Mouse (Mus musculus) layer of hippocampus, adult 8-10 months (tissue): Measurements from ENCODE around the gene Msrb1. TPM values are rescaled to one million over a fixed set of nuclear protein-coding genes. Genes with fewer than 3 reads are reported as not detected.
"Not testable (repeated sequence)": the region's sequence is repeated elsewhere in the genome, so short reads cannot be mapped to it uniquely, and the experiment has no call there.

Experiments
- DNase-seq, 2 experiments: peaks; one replicate each; pipeline ENCODE4 v3.0.0; 2022; ENCODE audit warnings: low spot score in 2 of 2
- total RNA-seq, 4 experiments: library from RNA; stranded (reverse); gene quantifications; 2 replicates each; pipeline ENCODE4 v1.2.4; 2022

The Msrb1 gene
- total RNA-seq, 4 experiments from 2014 or later: 41.1 to 50.5 (median 47.2) TPM

DNA sequence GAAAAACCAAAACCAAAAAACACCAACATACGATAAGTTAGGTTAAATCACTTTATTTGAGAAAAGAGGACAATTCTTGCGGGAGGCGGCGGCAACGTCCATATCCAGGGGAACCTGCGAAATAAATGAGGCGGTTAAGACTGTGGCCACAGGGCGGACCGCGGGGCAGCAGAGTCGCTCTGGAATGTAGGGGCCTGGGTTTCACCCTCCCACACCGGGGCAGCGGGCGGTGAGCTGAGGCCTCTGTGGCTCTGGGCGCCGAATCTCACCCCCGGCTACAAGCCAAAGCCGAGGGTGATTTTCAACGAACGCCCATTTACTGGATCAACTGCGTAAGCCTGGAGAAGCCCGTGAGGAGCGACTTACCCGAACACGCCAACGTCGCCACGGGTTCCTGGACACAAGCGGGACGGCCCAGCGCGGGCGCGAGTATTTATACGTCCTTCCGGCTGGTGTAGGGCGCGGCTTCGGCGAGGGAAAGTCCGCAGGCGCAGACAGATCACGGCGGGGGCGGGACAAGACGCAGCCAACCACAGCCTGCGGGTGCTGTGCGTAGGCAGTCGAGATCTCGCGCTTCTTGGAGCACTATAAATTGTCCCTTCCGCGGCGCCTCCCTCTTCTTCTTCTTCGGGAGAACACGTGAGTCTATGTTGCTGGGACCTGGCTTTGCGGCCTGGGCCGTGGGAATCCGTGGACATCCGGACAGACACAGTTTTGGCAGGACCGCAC is 16.8 kb upstream of the Msrb1 start:
- DNase-seq: peak; percentile 98 to 99

DNA sequence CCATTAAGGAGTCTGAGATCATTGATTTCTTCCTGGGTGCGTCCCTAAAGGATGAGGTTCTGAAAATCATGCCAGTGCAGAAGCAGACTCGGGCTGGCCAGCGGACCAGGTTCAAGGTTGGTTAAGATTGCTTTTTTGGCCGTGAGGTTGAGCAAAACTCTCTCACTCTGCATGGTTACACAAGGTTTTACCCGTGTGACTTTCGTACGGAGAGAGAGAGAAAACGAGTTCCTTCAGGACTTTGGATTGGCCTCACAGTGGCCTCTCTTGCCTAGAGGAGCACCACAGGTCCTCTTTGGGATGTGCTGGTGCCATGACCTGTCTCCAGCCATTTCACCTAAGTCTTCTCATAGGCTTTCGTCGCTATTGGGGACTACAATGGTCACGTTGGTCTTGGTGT is 15.8 kb upstream of the Msrb1 start:
- not testable (repeated sequence) for DNase-seq

DNA sequence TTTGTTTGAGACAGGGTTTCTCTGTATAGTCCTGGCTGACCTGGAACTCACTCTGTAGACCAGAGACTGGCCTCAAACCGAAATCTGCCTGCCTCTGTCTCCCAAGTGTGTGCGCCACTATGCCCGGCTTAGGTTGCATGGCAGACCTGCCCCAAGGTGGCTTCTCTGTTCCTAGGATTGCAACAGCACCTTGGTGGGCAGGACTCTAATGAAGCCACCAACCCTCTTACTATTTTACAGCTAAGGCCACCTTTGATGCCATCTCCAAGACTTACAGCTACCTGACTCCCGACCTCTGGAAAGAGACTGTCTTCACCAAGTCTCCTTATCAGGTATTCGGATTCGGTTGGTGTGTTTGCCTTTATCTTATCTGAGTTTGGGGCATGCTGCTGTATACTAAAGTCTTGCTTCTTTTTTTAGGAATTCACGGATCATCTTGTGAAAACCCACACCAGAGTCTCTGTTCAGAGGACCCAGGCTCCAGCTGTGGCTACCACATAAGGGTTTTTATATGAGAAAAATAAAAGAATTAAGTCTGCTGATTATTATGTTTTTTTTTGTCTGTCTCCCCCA is 15.0 kb upstream of the Msrb1 start:
- not testable (repeated sequence) for DNase-seq

DNA sequence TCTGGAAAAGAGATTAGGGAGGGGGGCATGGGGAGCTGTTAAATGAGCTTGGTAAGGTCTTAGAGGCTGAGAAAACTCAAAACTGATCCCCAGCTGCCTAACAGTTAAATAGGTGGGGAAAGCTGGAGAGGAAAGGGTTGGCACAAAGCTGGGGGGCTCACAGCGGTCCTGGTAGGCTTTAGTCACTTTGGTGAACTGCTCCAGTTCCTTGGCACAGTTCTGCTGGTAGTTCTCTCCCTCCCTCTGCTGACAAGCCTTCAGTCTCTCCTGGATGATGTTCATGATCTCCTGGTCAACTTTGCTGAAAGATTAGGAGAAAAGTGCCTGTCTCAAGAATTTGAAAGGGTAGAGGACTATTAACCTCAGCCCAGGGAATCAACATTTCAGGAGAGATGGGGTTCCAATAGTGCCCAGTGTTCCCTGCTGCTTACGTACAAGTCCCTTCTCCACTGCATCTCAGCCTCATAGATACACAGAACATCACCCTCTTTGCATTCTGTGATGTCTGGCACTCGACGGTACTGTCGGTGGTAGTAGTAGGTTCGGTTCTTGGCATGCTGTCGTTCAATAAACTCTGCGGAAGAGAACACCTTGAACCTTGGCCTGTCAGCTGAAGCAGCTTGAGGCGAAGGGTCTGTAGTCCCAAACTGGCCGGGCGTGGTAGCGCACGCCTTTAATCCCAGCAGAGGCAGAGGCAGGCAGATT is 14.1 kb upstream of the Msrb1 start:
- no peak for DNase-seq

DNA sequence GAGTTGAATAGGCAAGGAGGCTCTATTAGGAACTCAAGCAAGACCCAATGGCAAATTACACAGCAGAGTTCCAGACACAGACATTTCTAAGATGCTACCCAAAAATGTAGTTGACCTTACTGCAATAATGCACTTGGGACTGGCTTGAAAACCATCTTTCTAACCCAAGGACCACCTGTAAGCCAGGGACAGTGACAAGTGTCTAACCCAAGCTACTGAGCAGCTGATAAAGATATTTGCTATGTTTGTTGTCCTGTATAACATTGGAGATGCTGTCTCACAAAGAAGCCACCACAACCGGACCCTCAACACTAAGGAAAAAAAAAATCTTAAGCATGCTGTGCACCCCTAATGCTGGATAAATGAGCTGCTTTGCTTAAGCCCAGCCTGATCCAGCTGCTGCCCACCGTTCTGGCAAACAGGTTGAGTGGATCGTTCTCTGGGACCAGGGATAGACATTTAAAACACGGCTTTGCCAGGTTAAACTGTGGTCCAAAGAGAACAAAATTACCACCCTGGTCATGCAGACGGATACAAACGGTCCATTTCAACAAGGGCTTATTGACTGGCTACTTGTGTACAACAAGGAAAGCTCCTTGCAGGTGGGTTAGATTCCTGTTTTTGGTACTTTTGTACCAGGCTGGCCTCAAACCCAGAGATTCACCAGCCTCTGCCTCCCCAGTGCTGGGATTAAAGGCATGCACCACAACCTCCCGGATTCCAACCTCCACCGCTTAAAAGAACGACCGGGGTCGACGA is 13.1 kb upstream of the Msrb1 start:
- no peak for DNase-seq

DNA sequence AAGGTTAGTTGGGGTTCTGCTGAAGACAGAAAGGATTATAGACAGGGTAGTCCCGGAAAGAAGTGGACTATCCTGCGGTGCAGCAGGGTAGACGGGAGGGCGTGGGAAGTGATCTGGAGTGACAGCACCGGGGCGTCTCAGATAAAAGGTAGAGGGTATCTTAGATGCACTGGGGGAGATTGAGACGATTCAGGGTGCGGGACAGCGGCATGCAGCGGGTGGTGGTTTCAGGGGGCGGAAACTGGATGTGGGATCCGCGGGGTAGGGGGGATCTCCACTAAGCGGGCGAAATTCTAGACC is 12.6 kb upstream of the Msrb1 start:
- DNase-seq: no peak

DNA sequence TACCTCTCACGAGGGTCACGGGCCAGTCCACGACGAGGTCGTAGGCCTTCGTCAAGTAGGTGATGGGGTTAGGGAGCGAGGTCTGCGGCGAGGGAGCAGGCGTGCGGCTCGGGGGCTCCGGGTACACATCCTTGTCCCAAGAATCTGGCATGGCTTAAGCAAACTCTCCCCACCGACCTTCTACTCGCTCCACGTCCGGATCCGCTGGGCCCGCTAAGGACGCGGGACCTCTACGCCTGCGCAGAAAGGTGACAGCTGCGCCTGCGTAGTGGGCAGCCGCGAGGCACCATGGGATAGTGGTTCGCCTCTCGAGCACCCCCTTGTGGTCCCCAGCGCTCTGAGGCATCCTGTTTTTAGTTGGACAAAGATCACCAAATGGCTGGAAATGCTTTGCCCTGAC is 12.3 kb upstream of the Msrb1 start, which contains the start of gene Ndufb10:
Ndufb10 (minus strand) TSS at position 295 of the 400 bp plus-strand sequence.
- peak; percentile 90 to 98 for DNase-seq

DNA sequence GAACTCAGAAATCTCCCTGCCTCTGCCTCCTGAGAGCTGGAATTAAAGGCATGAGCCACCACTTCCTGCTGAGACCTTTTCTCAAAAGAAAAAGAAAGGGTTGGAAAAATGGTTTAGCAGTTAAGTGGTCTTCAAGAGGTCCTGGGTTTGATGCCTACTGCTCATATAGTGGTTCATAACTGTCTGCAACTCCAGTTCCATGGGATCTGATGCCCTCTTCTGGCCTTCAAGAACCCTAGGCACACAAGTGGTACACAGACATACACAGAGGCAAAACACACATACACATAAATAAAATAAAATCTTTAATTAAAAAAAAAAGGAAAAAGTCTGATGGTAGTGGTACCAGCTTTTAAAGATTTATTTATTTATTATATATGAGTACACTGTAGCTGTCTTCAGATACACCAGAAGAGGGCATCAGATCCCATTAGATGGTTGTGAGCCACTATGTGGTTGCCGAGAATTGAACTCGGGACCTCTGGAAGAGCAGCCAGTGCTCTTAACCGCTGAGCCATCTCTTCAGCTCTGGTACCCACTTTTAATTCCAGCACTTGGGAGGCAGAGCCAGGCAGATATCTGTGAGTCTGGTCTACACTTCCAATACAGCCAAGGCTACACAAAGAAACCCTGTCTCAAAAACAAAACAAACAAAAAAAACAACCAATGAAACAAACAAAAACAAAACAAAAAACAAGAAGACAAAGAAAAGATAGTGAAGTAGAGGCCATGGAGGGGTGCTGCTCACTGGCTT is 10.6 kb upstream of the Msrb1 start:
- DNase-seq: no peak

DNA sequence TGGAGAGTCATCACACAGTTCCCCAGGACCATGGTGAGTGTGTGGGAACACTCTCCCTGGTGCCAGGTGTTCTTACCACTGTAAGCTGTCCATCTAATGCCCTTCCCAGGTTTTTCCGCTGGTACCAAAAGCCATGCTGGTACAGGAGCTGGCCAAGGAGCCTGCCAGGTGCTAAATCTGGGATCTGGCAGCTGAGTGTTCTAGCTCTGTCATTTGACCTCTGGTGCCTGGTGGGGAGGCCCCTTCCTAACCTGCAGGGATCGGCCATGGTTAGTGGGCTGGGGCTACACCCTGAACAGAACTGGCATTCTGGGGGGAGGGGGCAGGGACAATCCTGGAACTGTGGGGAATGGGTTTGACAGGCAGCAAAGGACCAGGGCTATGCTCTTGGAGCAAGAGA is 8.8 kb upstream of the Msrb1 start, which contains the start of gene Rpl3l:
Rpl3l (plus strand) TSS at position 203 of the 400 bp plus-strand sequence.
- DNase-seq: no peak

DNA sequence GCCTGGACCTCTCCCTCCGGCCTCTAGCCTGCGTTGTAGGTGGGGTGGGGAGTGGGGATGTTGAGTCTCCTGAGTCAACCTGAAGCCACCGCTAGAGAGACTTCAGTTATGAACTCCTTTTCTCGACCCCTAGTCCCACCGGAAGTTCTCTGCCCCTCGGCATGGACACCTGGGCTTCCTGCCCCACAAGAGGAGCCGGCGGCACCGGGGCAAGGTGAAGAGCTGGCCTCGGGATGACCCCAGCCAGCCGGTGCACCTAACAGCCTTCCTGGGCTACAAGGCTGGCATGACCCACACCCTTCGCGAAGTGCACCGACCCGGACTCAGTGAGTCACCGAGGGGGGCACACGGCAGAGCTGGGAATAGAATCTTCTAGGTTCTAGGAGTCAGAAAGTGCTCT is 8.3 kb upstream of the Msrb1 start:
- DNase-seq: no peak

DNA sequence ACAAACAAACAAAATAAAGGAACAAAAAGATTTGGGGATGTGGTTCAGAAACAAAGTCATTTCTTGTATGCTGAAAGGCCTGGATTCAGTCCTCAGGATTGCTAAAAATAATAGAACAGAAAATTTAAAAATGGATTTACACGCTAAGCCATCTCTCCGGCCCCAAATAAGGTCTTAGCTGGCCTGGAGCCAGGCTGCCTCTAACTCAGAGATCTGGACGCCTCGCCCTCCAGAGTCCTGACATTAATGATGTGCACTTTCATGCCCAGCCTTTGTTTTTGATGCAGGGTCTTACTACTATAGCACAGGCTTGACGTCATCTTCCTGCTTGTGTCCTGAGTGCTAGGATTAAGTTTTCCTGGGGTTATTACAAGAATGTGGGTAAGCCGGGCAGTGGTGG is 7.4 kb upstream of the Msrb1 start:
- no peak for DNase-seq

DNA sequence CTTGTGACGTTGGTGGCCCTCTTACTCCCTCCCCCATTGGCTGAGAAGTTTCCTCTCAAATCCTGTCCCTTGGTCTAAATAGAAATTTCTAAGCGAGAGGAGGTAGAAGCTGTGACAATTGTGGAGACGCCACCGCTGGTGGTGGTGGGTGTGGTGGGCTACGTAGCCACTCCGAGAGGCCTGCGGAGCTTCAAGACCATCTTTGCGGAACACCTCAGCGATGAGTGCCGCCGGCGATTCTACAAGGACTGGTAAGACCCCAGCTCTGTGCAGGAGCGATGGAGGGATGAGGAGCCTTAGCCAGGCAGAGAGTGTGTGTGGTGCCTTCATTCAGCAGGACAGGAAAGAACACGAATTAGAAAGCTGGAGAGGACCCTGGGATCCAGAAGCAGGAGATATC is 5.7 kb upstream of the Msrb1 start:
- DNase-seq: no peak

DNA sequence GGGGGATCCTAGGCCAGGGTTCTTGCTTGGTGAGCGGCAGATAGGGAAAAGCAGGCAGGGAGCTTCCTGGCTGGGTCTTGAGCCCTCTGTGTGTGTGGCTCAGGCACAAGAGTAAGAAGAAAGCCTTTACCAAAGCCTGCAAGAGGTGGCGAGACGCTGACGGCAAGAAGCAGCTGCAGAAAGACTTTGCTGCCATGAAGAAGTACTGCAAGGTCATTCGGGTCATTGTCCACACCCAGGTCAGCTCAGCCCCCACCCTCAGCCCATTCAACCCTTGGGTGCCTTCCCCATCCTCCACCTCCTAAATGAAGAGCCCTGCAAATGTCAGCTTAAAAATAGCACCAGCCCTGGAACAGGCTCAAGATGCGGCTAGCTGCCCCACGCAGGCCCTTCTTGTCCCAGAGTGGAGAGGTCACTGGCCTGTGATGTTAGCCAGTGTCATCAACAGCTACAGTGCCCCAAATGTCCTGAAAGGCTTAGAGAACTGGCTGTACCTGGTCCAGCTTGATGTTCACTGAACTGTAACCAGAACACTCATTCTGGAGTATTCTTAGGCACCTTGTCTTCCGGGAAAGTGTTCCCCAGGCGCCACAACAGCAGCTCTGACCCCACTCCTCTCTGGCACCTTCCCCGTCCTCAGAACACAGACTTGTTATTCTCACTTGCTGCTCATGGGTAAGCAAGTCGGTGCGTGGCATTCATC is 4.1 kb upstream of the Msrb1 start:
- no peak for DNase-seq

DNA sequence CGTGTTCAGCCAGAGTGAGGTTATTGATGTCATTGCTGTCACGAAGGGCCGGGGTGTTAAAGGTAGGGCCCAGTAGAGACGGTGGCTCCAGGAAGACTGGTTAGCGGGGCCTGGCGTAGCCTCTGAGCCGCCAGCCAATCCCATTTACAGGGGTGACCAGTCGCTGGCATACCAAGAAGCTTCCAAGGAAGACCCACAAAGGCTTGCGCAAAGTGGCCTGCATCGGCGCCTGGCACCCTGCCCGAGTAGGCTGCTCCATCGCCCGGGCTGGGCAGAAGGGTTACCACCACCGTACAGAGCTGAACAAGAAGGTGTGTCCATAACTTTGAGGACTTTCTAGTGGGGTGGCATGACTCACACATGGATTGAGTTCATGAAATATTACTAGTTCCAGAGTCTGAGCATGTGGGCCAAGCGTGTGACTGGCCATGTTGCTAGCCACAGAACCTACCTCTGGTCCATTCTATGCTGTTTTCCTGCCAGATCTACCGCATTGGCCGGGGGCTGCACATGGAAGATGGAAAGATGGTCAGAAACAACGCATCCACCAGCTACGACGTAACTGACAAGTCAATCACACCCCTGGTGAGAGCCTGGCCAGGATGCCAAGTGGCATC is 2.9 kb upstream of the Msrb1 start:
- no peak for DNase-seq

DNA sequence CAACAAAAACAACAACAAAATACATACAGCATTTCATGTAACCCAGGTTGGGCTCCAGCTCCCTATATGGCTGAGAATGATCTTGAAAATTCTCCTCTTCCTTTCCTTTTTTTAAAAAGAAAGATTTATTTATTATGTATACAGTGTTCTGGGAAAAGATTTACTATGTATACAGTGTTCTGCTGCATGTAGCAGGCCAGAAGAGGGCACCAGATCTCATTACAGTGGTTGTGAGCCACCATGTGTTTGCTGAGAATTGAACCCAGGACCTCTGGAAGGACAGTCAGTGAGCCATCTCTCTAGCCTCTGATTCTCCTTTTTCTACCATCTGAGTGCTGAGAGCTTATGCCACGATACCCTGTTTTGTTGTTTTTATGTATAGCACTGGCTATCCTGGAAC is 1.9 kb upstream of the Msrb1 start:
- no peak for DNase-seq

DNA sequence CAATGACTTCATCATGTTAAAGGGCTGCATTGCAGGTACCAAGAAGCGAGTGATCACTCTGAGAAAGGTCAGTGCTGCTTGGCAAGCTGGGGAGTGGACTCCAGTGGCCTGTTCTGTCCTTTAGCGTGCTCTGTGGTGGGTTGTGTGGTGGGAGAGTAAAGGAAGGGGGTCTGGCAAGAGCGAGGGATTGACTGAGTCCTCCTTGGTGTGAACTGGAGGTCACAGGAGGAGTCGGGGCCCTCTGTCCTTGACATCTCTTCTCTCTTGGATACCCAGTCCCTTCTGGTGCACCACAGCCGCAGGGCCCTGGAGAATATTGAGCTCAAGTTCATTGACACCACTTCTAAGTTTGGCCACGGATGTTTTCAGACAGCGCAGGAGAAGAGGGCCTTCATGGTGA is 996 bp upstream of the Msrb1 start:
- no peak for DNase-seq

DNA sequence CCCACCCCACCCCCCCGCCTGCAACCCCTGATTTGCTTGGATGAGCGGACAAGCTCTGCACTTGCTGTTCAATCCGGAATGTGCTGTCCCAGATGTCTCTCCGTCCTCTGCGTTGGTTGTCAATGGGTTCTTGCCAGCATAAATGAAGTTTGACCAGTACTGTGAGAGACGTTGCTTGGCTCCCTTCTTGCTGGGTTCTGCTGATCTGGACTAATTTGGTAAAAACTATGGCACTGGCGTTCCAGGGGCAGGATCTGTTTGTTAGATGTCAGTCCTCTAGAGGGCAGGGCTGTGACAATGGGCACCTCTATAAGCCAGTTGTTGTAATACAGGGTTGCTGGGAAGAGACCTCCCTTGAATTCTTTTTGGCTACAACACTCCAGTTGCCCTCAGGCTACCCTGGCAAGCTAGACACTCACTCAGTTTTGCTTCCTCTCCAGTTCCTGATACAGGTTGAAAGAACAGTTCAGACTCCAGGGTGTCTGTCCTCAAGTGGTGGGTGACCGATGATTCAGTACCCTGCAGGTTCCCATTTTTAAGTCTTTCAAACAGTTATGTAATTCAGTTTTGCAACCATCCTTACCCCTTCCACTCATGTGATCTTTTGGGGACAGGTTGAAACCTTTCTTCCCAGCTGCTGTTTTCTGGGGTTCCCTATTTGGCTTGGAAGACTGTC is 831 bp downstream of the Msrb1 start:
- DNase-seq: no peak

DNA sequence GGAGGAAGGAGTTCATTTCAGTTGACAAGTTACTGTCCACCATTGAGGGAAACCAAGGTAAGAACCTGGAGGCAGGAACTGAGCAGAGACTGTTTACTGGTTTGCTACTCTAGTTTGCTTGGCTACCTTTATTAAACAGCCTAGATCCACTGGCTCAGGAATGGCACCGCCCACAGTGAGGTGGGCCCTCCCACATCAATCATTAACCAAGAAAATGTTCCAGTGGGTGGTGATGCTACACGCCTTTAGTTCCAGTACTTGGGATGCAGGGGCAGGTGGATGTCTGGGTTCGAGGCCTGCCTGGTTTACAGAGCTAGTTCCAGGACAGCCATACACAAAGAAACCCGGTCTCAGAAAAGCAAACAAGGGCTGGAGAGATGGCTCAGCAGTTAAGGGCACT is 1.8 kb downstream of the Msrb1 start:
- DNase-seq: no peak

DNA sequence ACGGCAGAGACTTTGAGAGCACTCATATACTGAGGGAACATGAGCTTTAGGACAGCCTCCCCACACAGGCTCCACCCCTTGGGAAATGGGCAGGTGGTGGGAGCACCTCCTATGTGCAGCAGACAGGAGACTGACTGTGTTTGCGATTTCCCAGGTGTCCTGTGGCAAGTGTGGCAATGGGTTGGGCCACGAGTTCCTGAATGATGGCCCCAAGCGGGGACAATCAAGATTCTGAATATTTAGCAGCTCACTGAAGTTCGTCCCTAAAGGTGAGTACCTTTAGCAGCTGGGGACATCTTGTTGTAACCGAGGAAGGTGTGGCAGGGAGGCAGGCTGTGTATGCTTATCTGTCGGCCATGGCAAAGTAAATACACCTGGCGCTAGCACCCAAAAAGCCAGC is 3.5 kb downstream of the Msrb1 start:
- no peak for DNase-seq

DNA sequence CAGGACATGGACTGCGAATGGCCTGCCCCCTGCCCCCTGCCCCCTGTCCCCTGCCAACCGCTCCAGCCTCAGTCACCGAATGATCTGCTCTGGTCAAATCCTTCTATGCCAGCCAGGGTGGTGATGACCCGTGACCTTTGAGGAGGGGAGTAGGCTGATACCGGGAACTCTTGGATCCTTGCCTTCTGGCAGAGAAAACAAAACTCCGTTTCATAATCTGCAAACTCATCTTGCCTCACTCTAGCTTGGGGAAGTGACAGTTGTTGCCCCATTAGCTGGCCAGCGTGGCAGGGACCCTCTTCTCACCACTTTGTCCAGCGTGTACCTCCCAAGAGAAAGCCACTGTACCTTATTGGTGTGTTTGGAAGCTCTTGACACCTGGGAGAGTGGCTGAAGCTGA is 5.9 kb downstream of the Msrb1 start:
- no peak for DNase-seq
